Mouse (Mus musculus): Measurements from ENCODE around the gene Eef1g. TPM values are rescaled to one million over a fixed set of nuclear protein-coding genes. Genes with fewer than 3 reads are reported as not detected.
A peak's percentile ranks its signal among the peaks of the same experiment; 100 is the strongest.

The Eef1g gene
- total and polyA plus RNA-seq, 2 experiments from 2014 or later = 269 to 524 TPM

DNA sequence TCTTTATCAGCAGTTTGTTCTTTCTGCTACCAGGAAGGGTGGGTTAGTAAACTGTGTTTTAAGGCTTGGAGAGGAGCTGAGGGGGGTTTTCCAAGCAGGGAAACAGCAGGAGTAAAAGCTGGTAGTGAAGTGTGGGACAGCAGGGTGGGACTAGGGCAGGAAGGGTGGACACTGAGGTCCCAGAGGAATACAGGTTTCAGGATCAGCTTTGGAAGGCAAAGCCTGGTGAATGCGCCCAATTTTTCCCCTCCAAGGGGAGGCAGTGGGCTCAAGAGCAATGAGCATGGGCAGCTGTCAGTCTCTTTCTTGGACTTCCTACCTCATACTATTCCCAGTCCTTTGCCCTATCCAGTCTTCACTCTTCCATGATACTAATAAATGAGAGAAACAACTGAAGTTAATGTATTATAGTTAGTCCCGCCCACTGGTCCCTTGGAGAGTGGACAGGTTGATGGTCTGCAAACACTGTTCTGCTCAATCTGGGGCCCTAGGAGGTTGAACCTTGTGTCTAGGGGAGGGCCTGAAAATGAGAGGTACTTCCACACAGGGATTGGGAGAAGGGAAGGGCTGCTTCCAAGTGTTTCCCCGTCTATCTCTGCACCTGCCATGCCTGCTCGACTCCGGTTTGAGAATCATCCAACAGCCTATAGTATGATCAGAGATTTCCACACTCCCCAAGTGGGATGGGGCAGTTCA, 58.9 kb downstream of the Eef1g start:
- no peak overlapping the region for H3K4me3 ChIP-seq (ENCODE audit: low read depth, low read length)
- no peaks in the 10 kb centered on the region for H3K4me1 ChIP-seq (ENCODE audit: insufficient read depth)
- H3K9me3 ChIP-seq (ENCODE audit: low read length) = no peaks in the 10 kb centered on the region
- H3K36me3 ChIP-seq (ENCODE audit: insufficient read depth) = no peaks in the 10 kb centered on the region
- no peak overlapping the region for H3K9ac ChIP-seq
- H3K27me3 ChIP-seq (ENCODE audit: insufficient read depth, low read length) = no peaks in the 10 kb centered on the region
- H3K27ac ChIP-seq (ENCODE audit: low read depth, low read length) = no peak overlapping the region
- TF ChIP-seq CTCF (IDR thresholded peaks at IDR 0.05; ENCODE audit: low read depth) = no peak
- ATAC-seq (no peak), DNase-seq (no peak)
- H3K4me2 ChIP-seq (ENCODE audit: low read depth) = no peak overlapping the region
- 87% methylated on average over 5 of the region's 5 CpGs for WGBS

DNA sequence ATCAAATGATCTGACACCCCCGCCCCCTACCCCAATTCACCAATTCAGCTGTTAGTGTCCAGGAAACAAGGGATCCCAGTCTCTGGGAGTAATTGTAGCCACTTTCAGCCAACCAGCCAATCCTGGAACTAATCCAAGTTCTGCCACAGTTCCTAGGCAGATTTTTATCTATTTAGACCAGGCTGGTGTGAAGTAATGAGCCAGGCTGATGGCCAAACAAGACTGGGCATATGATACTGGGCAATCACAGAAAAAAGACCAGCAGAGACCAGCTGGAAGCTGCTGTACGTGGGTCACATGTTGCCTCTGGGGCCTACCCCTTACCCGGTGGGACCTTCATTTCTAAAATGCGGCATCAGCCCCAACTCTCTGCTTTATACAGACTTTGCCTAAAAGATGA, 59.8 kb downstream of the Eef1g start:
- Histone ChIP-seq H3K9ac (no peak overlapping the region), H3K27ac (ENCODE audit: low read depth, low read length) (no peak overlapping the region), H3K9me3 (ENCODE audit: low read length) (no peaks in the 10 kb centered on the region), H3K4me2 (ENCODE audit: low read depth) (no peak overlapping the region), H3K4me3 (ENCODE audit: low read depth, low read length) (no peak overlapping the region), H3K27me3 (ENCODE audit: insufficient read depth, low read length) (no peaks in the 10 kb centered on the region), H3K4me1 (ENCODE audit: insufficient read depth) (no peaks in the 10 kb centered on the region), H3K36me3 (ENCODE audit: insufficient read depth) (no peaks in the 10 kb centered on the region)
- ATAC-seq = peak; percentile 81
- TF ChIP-seq CTCF (IDR thresholded peaks at IDR 0.05; ENCODE audit: low read depth) = no peak
- WGBS = 43% methylated on average over 4 of the region's 4 CpGs
- peak; percentile 67 for DNase-seq

DNA sequence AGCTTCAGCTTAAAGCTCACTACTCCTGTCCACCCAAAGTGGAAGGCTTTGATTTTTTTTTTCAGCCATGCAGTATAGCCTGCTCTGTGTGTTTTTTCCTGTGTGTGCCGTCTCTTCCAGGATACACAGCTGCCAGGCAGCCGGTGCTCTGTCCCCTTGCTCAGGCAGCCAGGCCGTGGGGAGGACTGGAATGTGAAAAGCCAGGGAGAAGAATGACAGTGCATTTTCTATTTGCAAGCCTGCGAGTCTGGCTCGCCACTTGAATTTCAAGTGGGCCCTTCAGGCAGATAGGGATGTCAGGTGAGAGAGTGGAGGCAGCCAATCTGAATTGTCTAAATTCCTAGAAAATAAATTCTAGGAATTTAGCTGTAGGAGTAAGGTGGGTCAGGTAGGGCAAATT, 61.0 kb downstream of the Eef1g start:
- no peak overlapping the region for H3K9ac ChIP-seq
- peak; percentile 13 for DNase-seq
- no peaks in the 10 kb centered on the region for H3K4me1 ChIP-seq (ENCODE audit: insufficient read depth)
- ATAC-seq = peak; percentile 53
- no peak for TF ChIP-seq CTCF (IDR thresholded peaks at IDR 0.05; ENCODE audit: low read depth)
- no peak overlapping the region for H3K27ac ChIP-seq (ENCODE audit: low read depth, low read length)
- no peak overlapping the region for H3K4me2 ChIP-seq (ENCODE audit: low read depth)
- 9% methylated on average over 5 of the region's 5 CpGs for WGBS
- H3K27me3 ChIP-seq (ENCODE audit: insufficient read depth, low read length) = no peaks in the 10 kb centered on the region
- no peak overlapping the region for H3K4me3 ChIP-seq (ENCODE audit: low read depth, low read length)
- H3K9me3 ChIP-seq (ENCODE audit: low read length) = no peaks in the 10 kb centered on the region
- no peaks in the 10 kb centered on the region for H3K36me3 ChIP-seq (ENCODE audit: insufficient read depth)

Other genes with a start within 250 kb of the Eef1g start
Only the 30 nearest of the 32 such genes appear.
- not detected in 2 replicates for gene 1700092M07Rik, start 226.3 kb upstream of the Eef1g start, total RNA-seq (2014; rRNA removed)
- 0.65 and 0.67 TPM in 2 replicates for gene 1700092M07Rik, start 226.3 kb upstream of the Eef1g start, polyA plus RNA-seq (2015; fragmentation: Nextera tagmentation; extraction: Ambion mirVana)
- gene Stx5a, start 225.6 kb upstream of the Eef1g start, total RNA-seq (2014; rRNA removed) = 130 and 140 TPM in 2 replicates
- 86.4 and 97.6 TPM in 2 replicates for gene Stx5a, start 225.6 kb upstream of the Eef1g start, polyA plus RNA-seq (2015; fragmentation: Nextera tagmentation; extraction: Ambion mirVana)
- 81.7 and 114 TPM in 2 replicates for gene Nxf1, start 210.0 kb upstream of the Eef1g start, total RNA-seq (2014; rRNA removed)
- gene Nxf1, start 210.0 kb upstream of the Eef1g start, polyA plus RNA-seq (2015; fragmentation: Nextera tagmentation; extraction: Ambion mirVana) = 97.1 and 97.9 TPM in 2 replicates
- 236 and 241 TPM in 2 replicates for gene Tmem223, start 196.0 kb upstream of the Eef1g start, total RNA-seq (2014; rRNA removed)
- gene Tmem223, start 196.0 kb upstream of the Eef1g start, polyA plus RNA-seq (2015; fragmentation: Nextera tagmentation; extraction: Ambion mirVana) = 269 and 334 TPM in 2 replicates
- gene Tmem179b, start 192.6 kb upstream of the Eef1g start, total RNA-seq (2014; rRNA removed) = 17.4 and 19.6 TPM in 2 replicates
- gene Tmem179b, start 192.6 kb upstream of the Eef1g start, polyA plus RNA-seq (2015; fragmentation: Nextera tagmentation; extraction: Ambion mirVana) = 22.4 and 22.6 TPM in 2 replicates
- gene Taf6l, start 180.6 kb upstream of the Eef1g start, total RNA-seq (2014; rRNA removed) = 27.2 and 31.7 TPM in 2 replicates
- gene Taf6l, start 180.6 kb upstream of the Eef1g start, polyA plus RNA-seq (2015; fragmentation: Nextera tagmentation; extraction: Ambion mirVana) = 25.1 and 25.2 TPM in 2 replicates
- gene Polr2g, start 168.5 kb upstream of the Eef1g start, total RNA-seq (2014; rRNA removed) = 89.3 and 99.3 TPM in 2 replicates
- gene Polr2g, start 168.5 kb upstream of the Eef1g start, polyA plus RNA-seq (2015; fragmentation: Nextera tagmentation; extraction: Ambion mirVana) = 193 and 216 TPM in 2 replicates
- 7.0 and 7.3 TPM in 2 replicates for gene Zbtb3, start 164.5 kb upstream of the Eef1g start, total RNA-seq (2014; rRNA removed)
- gene Zbtb3, start 164.5 kb upstream of the Eef1g start, polyA plus RNA-seq (2015; fragmentation: Nextera tagmentation; extraction: Ambion mirVana) = 4.3 and 5.0 TPM in 2 replicates
- 71.9 and 72.6 TPM in 2 replicates for gene Ttc9c, start 147.7 kb upstream of the Eef1g start, total RNA-seq (2014; rRNA removed)
- 34.1 and 44.4 TPM in 2 replicates for gene Ttc9c, start 147.7 kb upstream of the Eef1g start, polyA plus RNA-seq (2015; fragmentation: Nextera tagmentation; extraction: Ambion mirVana)
- gene Hnrnpul2, start 147.0 kb upstream of the Eef1g start, total RNA-seq (2014; rRNA removed) = 28.2 and 38.3 TPM in 2 replicates
- gene Hnrnpul2, start 147.0 kb upstream of the Eef1g start, polyA plus RNA-seq (2015; fragmentation: Nextera tagmentation; extraction: Ambion mirVana) = 3.9 and 5.3 TPM in 2 replicates
- gene AC129217.1, start 137.3 kb upstream of the Eef1g start, total RNA-seq (2014; rRNA removed) = not detected in 2 replicates
- not detected in 2 replicates for gene AC129217.1, start 137.3 kb upstream of the Eef1g start, polyA plus RNA-seq (2015; fragmentation: Nextera tagmentation; extraction: Ambion mirVana)
- 81.5 and 91.5 TPM in 2 replicates for gene Bscl2, start 129.6 kb upstream of the Eef1g start, total RNA-seq (2014; rRNA removed)
- gene Bscl2, start 129.6 kb upstream of the Eef1g start, polyA plus RNA-seq (2015; fragmentation: Nextera tagmentation; extraction: Ambion mirVana) = 78.9 and 88.9 TPM in 2 replicates
- gene Gng3, start 127.8 kb upstream of the Eef1g start, total RNA-seq (2014; rRNA removed) = 68.0 and 78.5 TPM in 2 replicates
- 594 and 622 TPM in 2 replicates for gene Gng3, start 127.8 kb upstream of the Eef1g start, polyA plus RNA-seq (2015; fragmentation: Nextera tagmentation; extraction: Ambion mirVana)
- 1.5 and 2.6 TPM in 2 replicates for gene Lrrn4cl, start 116.3 kb upstream of the Eef1g start, total RNA-seq (2014; rRNA removed)
- 0.58 and 0.88 TPM in 2 replicates for gene Lrrn4cl, start 116.3 kb upstream of the Eef1g start, polyA plus RNA-seq (2015; fragmentation: Nextera tagmentation; extraction: Ambion mirVana)
- gene Ubxn1, start 95.5 kb upstream of the Eef1g start, total RNA-seq (2014; rRNA removed) = 108 and 126 TPM in 2 replicates
- gene Ubxn1, start 95.5 kb upstream of the Eef1g start, polyA plus RNA-seq (2015; fragmentation: Nextera tagmentation; extraction: Ambion mirVana) = 168 and 185 TPM in 2 replicates
- gene Uqcc3, start 86.1 kb upstream of the Eef1g start, total RNA-seq (2014; rRNA removed) = 14.2 and 36.1 TPM in 2 replicates
- gene Uqcc3, start 86.1 kb upstream of the Eef1g start, polyA plus RNA-seq (2015; fragmentation: Nextera tagmentation; extraction: Ambion mirVana) = 59.1 TPM in 2 replicates
- gene Lbhd1, start 83.3 kb upstream of the Eef1g start, total RNA-seq (2014; rRNA removed) = 5.0 and 7.2 TPM in 2 replicates
- 30.3 and 36.5 TPM in 2 replicates for gene Lbhd1, start 83.3 kb upstream of the Eef1g start, polyA plus RNA-seq (2015; fragmentation: Nextera tagmentation; extraction: Ambion mirVana)
- gene Gm49403, start 83.1 kb upstream of the Eef1g start, total RNA-seq (2014; rRNA removed) = not detected in 2 replicates
- gene Gm49403, start 83.1 kb upstream of the Eef1g start, polyA plus RNA-seq (2015; fragmentation: Nextera tagmentation; extraction: Ambion mirVana) = not detected in 2 replicates
- gene 1810009A15Rik, start 78.2 kb upstream of the Eef1g start, total RNA-seq (2014; rRNA removed) = 26.0 and 37.5 TPM in 2 replicates
- gene 1810009A15Rik, start 78.2 kb upstream of the Eef1g start, polyA plus RNA-seq (2015; fragmentation: Nextera tagmentation; extraction: Ambion mirVana) = 31.9 and 45.7 TPM in 2 replicates
- gene Gm49416, start 78.1 kb upstream of the Eef1g start, total RNA-seq (2014; rRNA removed) = 0.95 TPM in 1 of 2 replicates, not detected in the other
- 1.4 TPM in 1 of 2 replicates, not detected in the other for gene Gm49416, start 78.1 kb upstream of the Eef1g start, polyA plus RNA-seq (2015; fragmentation: Nextera tagmentation; extraction: Ambion mirVana)
- gene Ints5, start 74.0 kb upstream of the Eef1g start, total RNA-seq (2014; rRNA removed) = 26.1 and 29.9 TPM in 2 replicates
- gene Ints5, start 74.0 kb upstream of the Eef1g start, polyA plus RNA-seq (2015; fragmentation: Nextera tagmentation; extraction: Ambion mirVana) = 23.6 and 26.8 TPM in 2 replicates
- 67.7 and 96.7 TPM in 2 replicates for gene Ganab, start 69.0 kb upstream of the Eef1g start, total RNA-seq (2014; rRNA removed)
- gene Ganab, start 69.0 kb upstream of the Eef1g start, polyA plus RNA-seq (2015; fragmentation: Nextera tagmentation; extraction: Ambion mirVana) = 47.0 and 54.0 TPM in 2 replicates
- gene B3gat3, start 46.7 kb upstream of the Eef1g start, total RNA-seq (2014; rRNA removed) = 99.6 and 120 TPM in 2 replicates
- gene B3gat3, start 46.7 kb upstream of the Eef1g start, polyA plus RNA-seq (2015; fragmentation: Nextera tagmentation; extraction: Ambion mirVana) = 89.3 and 94.0 TPM in 2 replicates
- 2.3 and 3.5 TPM in 2 replicates for gene Rom1, start 37.7 kb upstream of the Eef1g start, total RNA-seq (2014; rRNA removed)
- gene Rom1, start 37.7 kb upstream of the Eef1g start, polyA plus RNA-seq (2015; fragmentation: Nextera tagmentation; extraction: Ambion mirVana) = 2.4 and 3.3 TPM in 2 replicates
- gene Eml3, start 37.5 kb upstream of the Eef1g start, total RNA-seq (2014; rRNA removed) = 5.1 and 7.3 TPM in 2 replicates
- 7.5 and 8.1 TPM in 2 replicates for gene Eml3, start 37.5 kb upstream of the Eef1g start, polyA plus RNA-seq (2015; fragmentation: Nextera tagmentation; extraction: Ambion mirVana)
- 71.2 and 86.4 TPM in 2 replicates for gene Mta2, start 25.2 kb upstream of the Eef1g start, total RNA-seq (2014; rRNA removed)
- 87.8 and 91.3 TPM in 2 replicates for gene Mta2, start 25.2 kb upstream of the Eef1g start, polyA plus RNA-seq (2015; fragmentation: Nextera tagmentation; extraction: Ambion mirVana)
- 20.8 and 24.5 TPM in 2 replicates for gene Tut1, start 13.2 kb upstream of the Eef1g start, total RNA-seq (2014; rRNA removed)
- 14.8 and 17.6 TPM in 2 replicates for gene Tut1, start 13.2 kb upstream of the Eef1g start, polyA plus RNA-seq (2015; fragmentation: Nextera tagmentation; extraction: Ambion mirVana)
- gene Ahnak, start 22.2 kb downstream of the Eef1g start, total RNA-seq (2014; rRNA removed) = 11.4 and 17.9 TPM in 2 replicates
- gene Ahnak, start 22.2 kb downstream of the Eef1g start, polyA plus RNA-seq (2015; fragmentation: Nextera tagmentation; extraction: Ambion mirVana) = 3.2 and 3.9 TPM in 2 replicates
- not detected in 2 replicates for gene Scgb1a1, start 120.9 kb downstream of the Eef1g start, total RNA-seq (2014; rRNA removed)
- gene Scgb1a1, start 120.9 kb downstream of the Eef1g start, polyA plus RNA-seq (2015; fragmentation: Nextera tagmentation; extraction: Ambion mirVana) = not detected in 2 replicates
- 31.2 and 31.3 TPM in 2 replicates for gene Asrgl1, start 168.6 kb downstream of the Eef1g start, total RNA-seq (2014; rRNA removed)
- gene Asrgl1, start 168.6 kb downstream of the Eef1g start, polyA plus RNA-seq (2015; fragmentation: Nextera tagmentation; extraction: Ambion mirVana) = 30.7 and 37.4 TPM in 2 replicates